Mouse (Mus musculus) lung, embryonic 14.5 days (tissue): ENCODE measurements around the gene Tymp. TPM values are rescaled to one million over a fixed set of nuclear protein-coding genes. Genes with fewer than 3 reads are reported as not detected.
A peak's percentile ranks its signal among the peaks of the same experiment; 100 is the strongest.

Experiments
- ATAC-seq: fragments of 200-750 bp; cut with Nextera tagmentation; 2 replicates; pipeline ENCODE4 v1.8.0; 2017; ENCODE audit warnings: mild to moderate bottlenecking, moderate TSS enrichment, moderate library complexity; ENCODE audit not compliant: insufficient read depth
- DNase-seq: peaks from one replicate; pipeline ENCODE4 v3.0.0-alpha.2; 2015
- H3K27ac ChIP-seq: fragments of 300-500 bp; sonication (generic); 2 replicates; pipeline ENCODE4 v1.5.1; 2014; ENCODE audit warnings: low read depth, mild to moderate bottlenecking, moderate library complexity
- H3K27me3 ChIP-seq: fragments of 300-500 bp; sonication (generic); 2 replicates; pipeline ENCODE4 v1.6.1; 2014; ENCODE audit warnings: low read length, control low read depth; ENCODE audit not compliant: insufficient read depth
- H3K36me3 ChIP-seq: fragments of 300-500 bp; sonication (generic); 2 replicates; pipeline ENCODE4 v1.6.1; 2014; ENCODE audit warnings: control low read depth; ENCODE audit not compliant: insufficient read depth
- H3K4me1 ChIP-seq: fragments of 300-500 bp; sonication (generic); 2 replicates; pipeline ENCODE4 v1.6.1; 2014; ENCODE audit warnings: antibody characterized with exemption, control low read depth; ENCODE audit not compliant: insufficient read depth
- H3K4me2 ChIP-seq: fragments of 300-500 bp; sonication (generic); 2 replicates; pipeline ENCODE4 v1.6.1; 2014; ENCODE audit warnings: mild to moderate bottlenecking
- H3K4me3 ChIP-seq: fragments of 300-500 bp; sonication (generic); 2 replicates; pipeline ENCODE4 v1.5.1; 2014; ENCODE audit warnings: low read depth, low read length
- H3K9ac ChIP-seq: fragments of 300-500 bp; sonication (generic); 2 replicates; pipeline ENCODE4 v1.6.1; 2014
- H3K9me3 ChIP-seq: fragments of 300-500 bp; sonication (generic); 2 replicates; pipeline ENCODE4 v1.6.1; 2016; ENCODE audit warnings: low read depth, low read length, control low read depth
- CTCF ChIP-seq: IDR thresholded peaks from 2 replicates; pipeline ENCODE4 v1.5.1; 2016; ENCODE audit warnings: antibody characterized with exemption, low read depth
- WGBS: fragments of 180-500 bp; shearing (Covaris S2); extraction: QIAGEN DNeasy Blood & Tissue Kit; methylation state at CpG from one replicate; pipeline ENCODE4 v1.1.7; 2014; 5-methylcytosine and 5-hydroxymethylcytosine counted together
- polyA plus RNA-seq: library from polyadenylated mRNA; unstranded; fragments of >200 nt; fragmentation: Nextera tagmentation; extraction: Ambion mirVana; gene quantifications from 2 replicates; pipeline ENCODE4 v1.2.1, GENCODE M21; 2014

Gene Tymp
- polyA plus RNA-seq, 1 experiment from 2014 or later: 1.5 TPM

GRCm38 (mm10) chr15:89374801-89375534 lies 1.9 kb downstream of the Tymp start:
- no peak for DNase-seq
- H3K27ac ChIP-seq: no peak overlapping the region
- no peak for ATAC-seq
- H3K9ac ChIP-seq: no peak overlapping the region
- peaks cover 6% of the 10 kb centered on the region for H3K4me1 ChIP-seq
- peaks cover 30% of the 10 kb centered on the region for H3K36me3 ChIP-seq
- H3K9me3 ChIP-seq: no peaks in the 10 kb centered on the region
- H3K27me3 ChIP-seq: peaks cover 39% of the 10 kb centered on the region
- WGBS: 92% methylated on average over 17 of the region's 17 CpGs
- no peak for TF ChIP-seq CTCF
- no peak overlapping the region; the same call in 1 of the 2 replicates for H3K4me2 ChIP-seq
- H3K4me3 ChIP-seq: no peak overlapping the region

- H3K36me3 ChIP-seq: peaks cover 36% of the 10 kb centered on the region
- H3K9me3 ChIP-seq: no peaks in the 10 kb centered on the region
- peak overlapping the region; percentile 74 for H3K9ac ChIP-seq
- no peak for TF ChIP-seq CTCF
- 45% methylated on average over 9 of the region's 9 CpGs for WGBS
- 0 out of 2 replicates have a peak overlapping the region, but pooled peaks have one; percentile 92 for H3K27ac ChIP-seq
- peak overlapping the region; percentile 66 for H3K4me3 ChIP-seq
- DNase-seq (no peak), ATAC-seq (no peak)
- peak overlapping the region; percentile 89 for H3K4me2 ChIP-seq
- H3K27me3 ChIP-seq: peaks cover 32% of the 10 kb centered on the region
- peaks cover 6% of the 10 kb centered on the region for H3K4me1 ChIP-seq
These were observed 2.5 kb downstream of the Tymp start for GRCm38 (mm10) chr15:89374340-89374739.

GRCm38 (mm10) chr15:89373762-89374248 lies 3.0 kb downstream of the Tymp start, which contains the start of gene Sco2:
TSS of gene Sco2 (minus strand) at chr15:89373846.
- H3K4me3 ChIP-seq: peak within 1 kb of the TSS; percentile 66
- peaks cover 2% of the 10 kb centered on the region; the same call in 1 of the 2 replicates for H3K4me1 ChIP-seq
- no peaks in the 10 kb centered on the region for H3K9me3 ChIP-seq
- peaks cover 27% of the 10 kb centered on the region for H3K27me3 ChIP-seq
- peak; percentile 80 for ATAC-seq
- TF ChIP-seq CTCF: peak; percentile 86
- DNase-seq: peak; percentile 95
- peak within 1 kb of the TSS; percentile 74 for H3K9ac ChIP-seq
- H3K36me3 ChIP-seq: peaks cover 41% of the 10 kb centered on the region
- H3K27ac ChIP-seq: peak within 1 kb of the TSS; percentile 92
- H3K4me2 ChIP-seq: peak within 1 kb of the TSS; percentile 89
- WGBS: under 1% methylated on average over 42 of the region's 42 CpGs

GRCm38 (mm10) chr15:89373027-89373761 lies 3.6 kb downstream of the Tymp start:
- Histone ChIP-seq H3K9ac (peak overlapping the region; percentile 74), H3K36me3 (peaks cover 48% of the 10 kb centered on the region), H3K9me3 (no peaks in the 10 kb centered on the region), H3K4me2 (peak overlapping the region; percentile 89), H3K27ac (peak overlapping the region; percentile 92), H3K4me1 (no peaks in the 10 kb centered on the region), H3K27me3 (peaks cover 21% of the 10 kb centered on the region), H3K4me3 (peak overlapping the region; percentile 66)
- DNase-seq (peak; percentile 93), ATAC-seq (peak; percentile 84)
- WGBS: under 1% methylated on average over 35 of the region's 35 CpGs
- TF ChIP-seq CTCF: peak; percentile 78

- H3K9me3 ChIP-seq: no peaks in the 10 kb centered on the region
- ATAC-seq (no peak), DNase-seq (no peak)
- H3K36me3 ChIP-seq: peaks cover 54% of the 10 kb centered on the region
- H3K4me1 ChIP-seq: no peaks in the 10 kb centered on the region
- H3K4me3 ChIP-seq: peak overlapping the region; percentile 66; the same call in 1 of the 2 replicates
- H3K4me2 ChIP-seq: peak overlapping the region; percentile 89
- H3K9ac ChIP-seq: peak overlapping the region; percentile 74; the same call in 1 of the 2 replicates
- H3K27me3 ChIP-seq: peaks cover 14% of the 10 kb centered on the region
- H3K27ac ChIP-seq: no peak overlapping the region
- WGBS: 77% methylated on average over 7 of the region's 7 CpGs
- TF ChIP-seq CTCF: no peak
These were observed 4.3 kb downstream of the Tymp start for GRCm38 (mm10) chr15:89372536-89372935.

GRCm38 (mm10) chr15:89372068-89372467 lies 4.8 kb downstream of the Tymp start:
- Histone ChIP-seq H3K4me1 (no peaks in the 10 kb centered on the region), H3K27ac (no peak overlapping the region), H3K4me3 (no peak overlapping the region), H3K9me3 (no peaks in the 10 kb centered on the region), H3K4me2 (peak overlapping the region; percentile 89; the same call in 1 of the 2 replicates), H3K27me3 (peaks cover 10% of the 10 kb centered on the region), H3K36me3 (peaks cover 59% of the 10 kb centered on the region), H3K9ac (no peak overlapping the region)
- ATAC-seq: no peak
- TF ChIP-seq CTCF: no peak
- DNase-seq: no peak
- 84% methylated on average over 13 of the region's 13 CpGs for WGBS

GRCm38 (mm10) chr15:89365141-89365551 lies 11.7 kb downstream of the Tymp start:
- Histone ChIP-seq H3K4me1 (no peaks in the 10 kb centered on the region), H3K27me3 (no peaks in the 10 kb centered on the region), H3K4me3 (no peak overlapping the region), H3K4me2 (no peak overlapping the region), H3K9me3 (no peaks in the 10 kb centered on the region), H3K36me3 (peaks cover 98% of the 10 kb centered on the region), H3K9ac (no peak overlapping the region), H3K27ac (no peak overlapping the region)
- no peak for DNase-seq
- ATAC-seq: no peak
- no peak for TF ChIP-seq CTCF
- 87% methylated on average over 4 of the region's 4 CpGs for WGBS
